Mouse (Mus musculus) intestine, embryonic 16.5 days (tissue): ENCODE measurements at regions not wholly inside any gene's neighbourhood (a gene's known extent, or its start where the extent isn't known, plus 50 kb on each side); places are given as distances from the start of the nearest gene placed in this dataset.

Experiments
- ATAC-seq: fragments of 200-750 bp; cut with Nextera tagmentation; 2 replicates; pipeline ENCODE4 v1.8.0; 2017; ENCODE audit warnings: moderate TSS enrichment, moderate library complexity
- H3K27ac ChIP-seq: fragments of 300-500 bp; sonication (generic); 2 replicates; pipeline ENCODE4 v1.5.1; 2014; ENCODE audit warnings: mild to moderate bottlenecking, low read length
- H3K27me3 ChIP-seq: fragments of 300-500 bp; sonication (generic); replicated peaks from 2 replicates; pipeline ENCODE4 v1.6.1; 2014; ENCODE audit warnings: low read length, control low read depth, mixed read lengths; ENCODE audit not compliant: control insufficient read depth, insufficient read depth
- H3K36me3 ChIP-seq: fragments of 300-500 bp; sonication (generic); 2 replicates; pipeline ENCODE4 v1.6.1; 2014; ENCODE audit warnings: low read length, control low read depth; ENCODE audit not compliant: control insufficient read depth, insufficient read depth
- H3K4me1 ChIP-seq: fragments of 300-500 bp; sonication (generic); 2 replicates; pipeline ENCODE4 v1.6.1; 2014; ENCODE audit warnings: low read length, control low read depth, mixed read lengths; ENCODE audit not compliant: control insufficient read depth, insufficient read depth
- H3K4me2 ChIP-seq: fragments of 300-500 bp; sonication (generic); 2 replicates; pipeline ENCODE4 v1.6.1; 2014; ENCODE audit warnings: low read depth, low read length, control low read depth
- H3K4me3 ChIP-seq: fragments of 300-500 bp; sonication (generic); 2 replicates; pipeline ENCODE4 v1.5.1; 2014; ENCODE audit warnings: mild to moderate bottlenecking, low read length
- H3K9ac ChIP-seq: fragments of 300-500 bp; sonication (generic); 2 replicates; pipeline ENCODE4 v1.6.1; 2014; ENCODE audit warnings: low read depth, low read length
- H3K9me3 ChIP-seq: fragments of 300-500 bp; sonication (generic); 2 replicates; pipeline ENCODE4 v1.6.1; 2016; ENCODE audit warnings: low read length, control low read depth; ENCODE audit not compliant: control insufficient read depth
- WGBS: fragments of 180-500 bp; shearing (Covaris S2); extraction: QIAGEN DNeasy Blood & Tissue Kit; methylation state at CpG from one replicate; pipeline ENCODE4 v1.1.7; 2014; 5-methylcytosine and 5-hydroxymethylcytosine counted together

DNA sequence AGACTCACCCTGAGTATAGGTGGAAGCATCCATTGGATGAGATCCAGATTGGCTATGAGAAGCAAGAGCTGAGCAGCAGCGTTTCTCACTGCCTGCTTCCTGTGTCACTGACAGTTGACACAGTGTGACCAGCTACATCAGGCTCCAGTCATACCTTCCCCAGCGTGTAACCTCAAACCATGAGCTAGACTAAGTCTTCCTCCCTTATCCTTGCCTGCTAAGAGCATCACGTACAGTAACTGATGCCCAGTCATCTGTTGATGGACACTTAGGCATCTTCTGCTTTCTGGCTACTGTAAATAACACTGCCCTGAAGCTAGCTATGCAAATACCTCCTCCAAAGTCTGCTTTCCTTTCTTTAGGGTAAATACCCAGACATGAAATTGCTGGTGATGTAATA is 181.4 kb upstream of the Eci2 start:
- 76% methylated on average over 3 of the region's 3 CpGs for WGBS
- no peak overlapping the region for H3K4me3 ChIP-seq
- no peaks in the 10 kb centered on the region for H3K27me3 ChIP-seq
- no peak overlapping the region for H3K4me2 ChIP-seq
- H3K27ac ChIP-seq = no peak overlapping the region
- ATAC-seq = no peak
- H3K4me1 ChIP-seq = no peaks in the 10 kb centered on the region
- H3K9ac ChIP-seq = no peak overlapping the region
- H3K9me3 ChIP-seq = no peaks in the 10 kb centered on the region
- no peaks in the 10 kb centered on the region for H3K36me3 ChIP-seq

- H3K4me3 ChIP-seq = no peak overlapping the region
- peak; percentile 53 for ATAC-seq
- H3K36me3 ChIP-seq = no peaks in the 10 kb centered on the region
- no peaks in the 10 kb centered on the region for H3K9me3 ChIP-seq
- H3K4me2 ChIP-seq = no peak overlapping the region
- no peak overlapping the region for H3K27ac ChIP-seq
- H3K4me1 ChIP-seq = no peaks in the 10 kb centered on the region
- WGBS = 53% methylated on average over 4 of the region's 4 CpGs
- no peaks in the 10 kb centered on the region for H3K27me3 ChIP-seq
- no peak overlapping the region for H3K9ac ChIP-seq
These were observed 182.7 kb upstream of the Eci2 start for GRCm38 (mm10) chr13:35209551-35209950.

GRCm38 (mm10) chr13:35211834-35212233 is 184.9 kb upstream of the Eci2 start:
- Histone ChIP-seq H3K9me3 (no peaks in the 10 kb centered on the region), H3K4me1 (no peaks in the 10 kb centered on the region), H3K4me3 (no peak overlapping the region), H3K4me2 (no peak overlapping the region), H3K36me3 (no peaks in the 10 kb centered on the region), H3K27ac (no peak overlapping the region), H3K9ac (no peak overlapping the region), H3K27me3 (no peaks in the 10 kb centered on the region)
- no peak for ATAC-seq
- WGBS = 93% methylated on average over 9 of the region's 9 CpGs

GRCm38 (mm10) chr13:35212276-35212675 is 185.4 kb upstream of the Eci2 start:
- Histone ChIP-seq H3K4me2 (no peak overlapping the region), H3K27me3 (no peaks in the 10 kb centered on the region), H3K4me3 (no peak overlapping the region), H3K27ac (no peak overlapping the region), H3K36me3 (no peaks in the 10 kb centered on the region), H3K9me3 (no peaks in the 10 kb centered on the region), H3K4me1 (no peaks in the 10 kb centered on the region), H3K9ac (no peak overlapping the region)
- no peak for ATAC-seq
- WGBS = 75% methylated on average over 4 of the region's 4 CpGs

- H3K27ac ChIP-seq = no peak overlapping the region
- no peak overlapping the region for H3K4me2 ChIP-seq
- 71% methylated on average over 4 of the region's 4 CpGs for WGBS
- no peaks in the 10 kb centered on the region for H3K9me3 ChIP-seq
- ATAC-seq = no peak
- H3K4me3 ChIP-seq = no peak overlapping the region
- no peaks in the 10 kb centered on the region for H3K4me1 ChIP-seq
- H3K36me3 ChIP-seq = no peaks in the 10 kb centered on the region
- H3K9ac ChIP-seq = no peak overlapping the region
- no peaks in the 10 kb centered on the region for H3K27me3 ChIP-seq
These were observed 187.3 kb upstream of the Eci2 start for GRCm38 (mm10) chr13:35214219-35214618.

DNA sequence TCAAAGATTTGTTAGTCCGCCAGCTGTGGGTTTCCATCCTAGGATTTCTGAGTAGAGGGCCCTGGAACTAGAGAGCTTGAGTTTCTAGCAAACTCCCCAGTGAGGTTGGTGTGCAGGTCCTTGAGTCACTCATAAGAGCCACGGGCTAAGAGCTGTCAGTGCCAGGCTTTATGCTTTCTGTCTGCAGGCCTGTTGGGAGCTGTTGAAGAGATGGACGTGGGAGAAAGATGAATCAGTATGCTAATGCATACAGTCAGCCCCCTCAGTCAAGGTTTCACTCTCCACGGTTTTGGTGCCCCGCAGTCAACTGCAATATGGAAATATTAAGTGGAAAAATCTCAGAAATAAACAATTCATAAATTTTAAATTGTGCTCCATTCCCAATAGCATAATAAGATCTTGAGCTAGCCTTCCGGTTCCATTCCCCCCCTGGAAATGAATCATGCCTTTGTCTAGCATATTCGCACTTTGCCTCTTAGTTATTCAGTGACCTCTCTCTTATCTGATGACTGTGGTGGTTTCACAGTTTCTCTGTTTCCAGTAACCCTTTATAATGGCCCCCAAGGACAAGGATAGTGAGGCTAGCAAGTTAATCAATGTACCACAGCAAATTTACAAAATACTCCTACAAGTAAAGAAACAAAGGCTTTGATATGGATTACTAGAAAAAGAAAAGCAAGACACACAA is 199.4 kb upstream of the Eci2 start:
- no peaks in the 10 kb centered on the region for H3K9me3 ChIP-seq
- H3K4me1 ChIP-seq = no peaks in the 10 kb centered on the region
- H3K9ac ChIP-seq = no peak overlapping the region
- 59% methylated on average over 7 of the region's 7 CpGs for WGBS
- ATAC-seq = peak; percentile 84
- H3K36me3 ChIP-seq = no peaks in the 10 kb centered on the region
- peak overlapping the region; percentile 51 for H3K27ac ChIP-seq
- no peak overlapping the region for H3K4me2 ChIP-seq
- H3K27me3 ChIP-seq = no peaks in the 10 kb centered on the region
- H3K4me3 ChIP-seq = no peak overlapping the region

GRCm38 (mm10) chr13:35226944-35227343 is 200.0 kb upstream of the Eci2 start:
- H3K27ac ChIP-seq = peak overlapping the region; percentile 41
- no peaks in the 10 kb centered on the region for H3K27me3 ChIP-seq
- no peaks in the 10 kb centered on the region for H3K4me1 ChIP-seq
- no peak overlapping the region for H3K4me3 ChIP-seq
- no peak for ATAC-seq
- H3K9ac ChIP-seq = no peak overlapping the region
- H3K36me3 ChIP-seq = no peaks in the 10 kb centered on the region
- no peak overlapping the region for H3K4me2 ChIP-seq
- WGBS = 89% methylated on average over 1 of the region's 1 CpGs
- H3K9me3 ChIP-seq = no peaks in the 10 kb centered on the region

- Histone ChIP-seq H3K36me3 (no peaks in the 10 kb centered on the region), H3K9me3 (no peaks in the 10 kb centered on the region), H3K4me3 (no peak overlapping the region), H3K27me3 (no peaks in the 10 kb centered on the region), H3K9ac (no peak overlapping the region), H3K4me2 (no peak overlapping the region), H3K4me1 (no peaks in the 10 kb centered on the region), H3K27ac (no peak overlapping the region)
- no peak for ATAC-seq
- 74% methylated on average over 2 of the region's 2 CpGs for WGBS
These were observed 202.7 kb upstream of the Eci2 start for GRCm38 (mm10) chr13:35229601-35230000.

DNA sequence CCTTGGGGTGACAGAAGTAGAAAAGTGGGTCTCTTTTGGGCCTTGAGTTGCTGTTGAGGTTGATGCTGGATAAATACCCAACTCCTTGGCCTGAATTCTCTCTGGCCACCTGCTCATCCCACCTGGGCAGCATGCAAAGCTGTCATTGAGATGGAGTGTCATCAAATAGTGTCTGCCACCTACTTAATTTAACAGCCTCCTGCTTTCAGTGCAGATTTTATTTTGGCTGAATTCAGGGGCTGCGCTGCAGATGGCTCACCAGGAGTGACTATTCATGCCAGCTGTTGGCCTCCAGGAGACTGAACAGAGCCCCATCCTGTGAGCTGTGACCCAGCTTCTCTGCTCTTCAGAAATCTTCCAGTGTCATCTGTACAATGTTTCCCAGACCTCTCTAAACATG is 206.7 kb upstream of the Eci2 start:
- Histone ChIP-seq H3K36me3 (no peaks in the 10 kb centered on the region), H3K27ac (no peak overlapping the region), H3K4me2 (no peak overlapping the region), H3K27me3 (no peaks in the 10 kb centered on the region), H3K4me3 (no peak overlapping the region), H3K9ac (no peak overlapping the region), H3K4me1 (no peaks in the 10 kb centered on the region), H3K9me3 (no peaks in the 10 kb centered on the region)
- ATAC-seq = no peak
- 90% methylated on average over 1 of the region's 1 CpGs for WGBS

- Histone ChIP-seq H3K4me3 (no peak overlapping the region), H3K4me1 (no peaks in the 10 kb centered on the region), H3K27me3 (no peaks in the 10 kb centered on the region), H3K4me2 (no peak overlapping the region), H3K9ac (no peak overlapping the region), H3K9me3 (no peaks in the 10 kb centered on the region), H3K36me3 (no peaks in the 10 kb centered on the region), H3K27ac (no peak overlapping the region)
- no peak for ATAC-seq
- WGBS = 70% methylated on average over 2 of the region's 2 CpGs
These were observed 214.5 kb upstream of the Eci2 start for GRCm38 (mm10) chr13:35241443-35241842.
